Mouse (Mus musculus) layer of hippocampus, postnatal 14 days (tissue): ENCODE data around the gene Sh3bp4. TPM values are rescaled to one million over a fixed set of nuclear protein-coding genes. Genes with fewer than 3 reads are reported as not detected.

Experiments used
- DNase-seq, 2 experiments: peaks; one replicate each; pipeline ENCODE4 v3.0.0; 2021 to 2022; ENCODE audit warnings: low spot score in 2 of 2, mixed read lengths in 1 of 2
- total RNA-seq, 2 experiments: library from RNA; stranded (reverse); gene quantifications; 2 replicates each; pipeline ENCODE4 v1.2.3; 2021

The Sh3bp4 gene
- total RNA-seq, 2 experiments from 2014 or later = 40.1 to 42.1 TPM

- no peak for DNase-seq
Measured at GRCm38 (mm10) chr1:89069479-89070102, 624 bp upstream of the Sh3bp4 start.

- peak; percentile 42 to 56 for DNase-seq
Measured at GRCm38 (mm10) chr1:89070871-89071361, 701 bp downstream of the Sh3bp4 start.

- no peak for DNase-seq
Measured at GRCm38 (mm10) chr1:89071371-89072142, 1.3 kb downstream of the Sh3bp4 start.

DNA sequence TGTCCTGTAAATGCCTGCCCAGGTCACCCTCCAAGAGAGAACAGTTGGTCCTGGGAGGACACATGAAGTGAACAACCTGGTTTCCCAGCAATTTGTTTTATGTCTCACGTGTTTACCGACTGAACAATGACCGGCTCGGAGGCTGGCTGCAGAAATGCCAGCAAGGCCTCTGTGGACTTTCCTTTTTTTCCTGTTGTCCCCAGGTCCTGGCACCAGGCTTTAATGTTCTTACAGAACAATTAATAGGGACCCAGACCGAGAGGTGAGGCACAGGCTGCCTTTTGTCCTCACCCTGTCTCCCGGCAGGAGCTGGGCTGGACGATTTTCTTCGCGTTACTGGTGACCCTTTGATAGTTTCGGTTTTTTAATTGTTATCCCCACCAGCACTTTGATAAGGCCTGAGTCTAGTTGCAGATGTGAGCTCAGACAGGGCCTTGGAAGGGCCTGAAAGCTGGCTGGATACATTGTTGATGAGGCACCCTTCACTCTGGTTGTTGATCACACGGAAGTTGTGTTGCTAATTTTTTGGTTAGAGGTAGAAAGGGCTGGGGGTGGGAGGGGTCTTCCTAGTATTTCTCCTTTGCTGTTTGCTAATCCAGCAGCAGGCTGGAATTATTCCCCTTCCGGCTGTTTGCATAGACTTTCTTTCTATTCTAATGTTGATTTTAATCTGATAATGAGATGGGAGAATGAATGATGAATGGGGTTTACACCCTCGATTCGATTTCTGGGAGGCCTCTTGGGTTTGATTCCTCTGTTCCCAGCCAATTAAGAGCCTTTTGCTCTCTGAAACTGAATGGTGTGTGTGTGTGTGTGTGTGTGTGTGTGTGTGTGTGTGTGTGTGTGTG lies 2.2 kb downstream of the Sh3bp4 start:
- no peak for DNase-seq

DNA sequence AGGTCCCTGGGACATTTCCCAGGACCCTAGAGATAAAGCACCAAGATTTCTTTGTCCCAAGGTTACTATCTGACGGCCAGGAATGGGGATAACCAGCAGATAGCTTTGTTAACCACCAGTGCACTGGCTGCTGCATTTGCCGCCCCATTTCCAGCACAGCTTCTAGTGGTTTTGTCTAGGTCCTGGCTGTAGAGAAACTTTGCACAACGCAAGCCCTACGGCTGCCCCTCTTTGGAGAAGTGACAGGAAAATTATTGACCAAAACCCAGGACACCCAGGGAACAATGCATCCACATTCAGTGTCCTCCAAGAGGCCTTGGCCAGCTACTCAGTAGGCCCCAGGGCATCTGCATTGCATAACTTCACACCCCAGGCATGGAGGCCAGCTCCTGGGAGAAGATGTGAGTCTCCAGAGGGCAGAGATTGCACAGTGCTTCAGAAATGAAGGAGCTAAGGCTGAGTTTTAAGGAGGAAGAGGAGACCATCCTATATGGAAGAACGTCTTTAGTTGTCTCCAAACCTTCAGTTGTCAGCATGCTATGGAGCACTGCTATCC lies 3.2 kb downstream of the Sh3bp4 start:
- no peak for DNase-seq

GRCm38 (mm10) chr1:89074678-89075077 lies 4.5 kb downstream of the Sh3bp4 start:
- DNase-seq = no peak

GRCm38 (mm10) chr1:89075120-89075519 lies 4.9 kb downstream of the Sh3bp4 start:
- no peak for DNase-seq

DNA sequence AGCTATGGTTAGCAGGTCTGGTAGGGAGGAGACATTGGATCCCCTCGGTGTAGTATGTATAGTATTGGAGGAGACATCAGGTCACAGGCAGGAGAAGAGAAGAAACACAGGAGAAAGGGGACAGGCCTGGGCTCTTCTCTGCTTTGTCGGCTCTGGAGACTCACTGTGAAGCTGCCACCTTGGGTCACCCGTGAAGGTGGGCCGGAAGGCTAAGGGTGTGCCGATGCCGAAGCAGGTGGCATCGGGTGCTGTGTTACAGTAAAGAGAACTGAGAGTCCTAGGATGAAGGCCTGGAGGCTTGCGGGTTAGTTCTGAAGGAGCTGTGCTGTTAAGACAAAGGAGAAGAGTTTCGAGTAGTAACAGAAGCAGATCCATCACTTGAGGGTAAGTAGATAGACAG lies 6.6 kb downstream of the Sh3bp4 start:
- DNase-seq = no peak

DNA sequence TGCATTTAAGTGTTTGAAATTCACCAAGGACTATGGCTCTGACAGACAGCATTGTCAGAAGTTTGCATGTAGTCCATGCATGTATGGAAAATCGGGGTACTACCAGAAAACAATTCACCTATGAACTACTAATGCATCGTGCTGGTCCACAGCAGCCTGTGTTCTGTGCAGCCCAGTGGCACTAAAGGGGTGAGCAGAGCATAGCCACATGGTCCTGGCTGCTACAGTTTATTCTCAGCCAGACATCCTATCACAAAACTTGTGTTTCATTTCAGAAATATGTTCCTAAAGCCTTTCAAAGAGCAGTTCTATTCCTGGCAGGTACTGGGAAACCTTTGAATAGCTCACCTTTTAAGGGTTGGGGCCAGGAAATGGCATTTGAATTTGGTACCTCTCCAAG lies 8.0 kb downstream of the Sh3bp4 start:
- DNase-seq = no peak

- no peak for DNase-seq
Measured at GRCm38 (mm10) chr1:89078730-89079129, 8.5 kb downstream of the Sh3bp4 start.

GRCm38 (mm10) chr1:89079239-89079638 lies 9.0 kb downstream of the Sh3bp4 start:
- no peak for DNase-seq

- DNase-seq = no peak
Measured at GRCm38 (mm10) chr1:89080371-89080770, 10.2 kb downstream of the Sh3bp4 start.

- no peak for DNase-seq
Measured at GRCm38 (mm10) chr1:89080795-89081194, 10.6 kb downstream of the Sh3bp4 start.

- DNase-seq = no peak
Measured at GRCm38 (mm10) chr1:89081371-89081770, 11.2 kb downstream of the Sh3bp4 start.

DNA sequence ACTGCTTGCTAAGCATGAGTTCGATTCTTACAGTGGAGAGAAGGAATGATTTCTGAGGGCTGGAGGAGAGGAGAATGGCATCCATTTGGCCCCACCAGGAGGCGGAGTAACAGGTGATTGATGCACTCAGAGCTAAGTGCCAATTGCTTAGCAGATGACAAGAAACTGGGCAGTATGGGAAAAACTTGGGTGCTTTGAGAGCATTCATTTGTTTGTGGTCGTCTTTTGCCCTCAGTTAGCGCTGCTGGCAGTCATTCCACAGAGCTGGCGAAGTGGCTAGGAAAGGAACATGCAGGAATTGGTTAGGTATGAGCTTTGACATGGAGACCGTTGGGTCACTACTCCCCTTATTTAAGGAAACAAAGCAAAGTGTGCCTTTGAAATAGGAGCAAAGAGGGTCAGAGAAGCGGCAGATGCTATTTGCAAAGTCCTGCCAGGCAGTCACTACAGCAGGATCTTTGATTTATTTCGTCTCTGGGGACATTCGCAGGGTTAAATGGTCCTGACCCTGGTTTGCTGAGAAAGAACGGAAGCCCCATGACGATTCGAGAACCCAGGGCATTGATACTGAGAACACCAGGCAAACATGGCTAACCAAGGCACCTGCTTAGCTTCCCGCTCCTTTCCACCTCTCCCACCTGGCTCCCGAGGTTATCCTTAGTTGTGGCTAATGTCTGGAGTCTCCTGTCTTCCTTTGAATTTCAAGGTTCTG lies 12.1 kb downstream of the Sh3bp4 start:
- DNase-seq = no peak

DNA sequence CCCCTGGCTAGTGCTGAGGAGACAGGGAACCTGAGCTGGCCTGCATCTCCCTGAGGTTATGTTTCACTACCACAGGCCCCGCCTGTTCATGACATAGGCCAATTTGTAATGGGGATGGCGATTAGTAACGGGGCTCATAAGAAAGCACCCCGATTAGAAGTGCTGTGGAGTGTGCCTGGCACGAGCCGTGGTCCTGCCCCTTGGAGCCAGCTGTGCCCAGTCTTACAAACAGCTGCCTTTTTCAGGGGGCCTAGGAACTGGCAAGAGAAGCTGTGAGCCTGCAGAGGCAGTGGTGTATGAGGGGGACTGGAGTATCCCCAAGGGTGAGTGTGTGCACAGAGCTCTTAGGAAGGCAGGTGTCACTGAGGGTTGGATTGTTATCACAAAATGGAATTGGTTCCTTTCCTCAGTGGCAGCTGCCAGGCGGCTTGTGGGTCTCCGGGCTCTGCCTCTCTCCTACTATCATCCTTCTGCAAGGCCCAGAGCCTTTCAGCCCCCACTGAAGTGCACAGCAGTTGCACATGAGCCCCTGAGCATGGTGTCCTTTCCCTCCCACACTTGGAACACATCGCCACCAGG lies 16.4 kb downstream of the Sh3bp4 start:
- DNase-seq = no peak

GRCm38 (mm10) chr1:89088144-89088543 lies 17.9 kb downstream of the Sh3bp4 start:
- DNase-seq = no peak

DNA sequence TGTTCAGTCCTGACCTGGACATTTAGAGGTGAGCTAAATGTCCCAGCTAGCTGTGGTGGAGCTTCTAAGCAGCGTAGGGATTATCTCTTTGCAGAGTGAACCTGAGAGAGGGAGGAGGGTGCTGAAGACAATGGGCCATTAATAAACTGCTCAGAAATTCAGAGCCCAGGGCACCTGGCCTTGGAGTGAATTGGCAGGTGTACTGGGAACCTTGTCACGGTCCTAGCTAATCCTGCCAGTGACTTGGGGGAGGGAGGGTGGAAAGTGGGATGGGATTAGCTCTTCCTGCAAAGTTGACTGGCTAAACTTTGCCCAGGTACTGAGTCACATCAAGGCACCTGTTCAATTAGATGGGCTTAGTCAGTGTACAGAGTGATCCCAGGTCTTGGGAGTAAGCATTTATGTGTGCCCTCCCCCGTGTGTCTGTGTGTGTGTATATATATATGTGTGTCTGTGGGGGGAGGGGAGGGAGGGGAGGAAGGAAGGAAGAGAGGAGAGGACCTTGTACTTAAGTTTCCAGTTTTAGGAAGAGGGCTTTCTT lies 18.6 kb downstream of the Sh3bp4 start:
- DNase-seq = no peak

DNA sequence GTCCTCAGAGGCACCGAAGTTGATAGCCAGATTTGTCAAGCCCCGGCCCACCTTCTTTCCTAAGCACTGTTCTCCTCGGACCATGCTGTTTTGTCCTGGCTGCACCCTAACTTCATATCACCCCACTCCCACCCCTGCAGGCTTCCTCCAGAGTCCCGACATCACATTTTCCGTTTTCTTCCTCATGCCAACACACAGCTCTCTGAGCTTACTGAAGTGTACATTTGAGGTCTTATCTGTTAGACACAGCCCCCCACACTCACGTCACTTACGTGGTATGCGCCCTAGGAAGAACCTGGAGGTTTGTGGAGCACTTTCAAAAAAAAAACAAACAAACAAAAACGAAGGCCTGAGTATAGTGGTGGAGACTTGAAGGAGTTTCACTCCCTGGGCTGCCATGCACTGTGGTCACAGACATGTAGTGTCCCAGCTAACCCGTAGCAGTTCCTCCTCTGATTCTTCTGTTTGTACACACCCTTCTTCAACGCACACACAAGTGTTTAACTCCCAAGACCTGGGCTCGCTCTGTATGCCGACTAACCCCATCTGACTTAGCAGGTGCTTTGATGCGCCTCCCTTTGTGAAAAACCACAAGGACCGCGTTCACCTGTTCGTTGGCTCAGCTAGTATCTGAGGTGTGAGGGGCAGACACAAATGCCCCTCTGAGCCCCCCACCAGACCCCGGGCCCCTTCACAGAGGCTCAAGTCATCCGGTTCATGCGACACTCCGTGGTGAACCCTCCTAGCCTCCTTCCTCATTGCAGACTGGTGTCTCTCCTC lies 19.8 kb downstream of the Sh3bp4 start:
- no peak for DNase-seq
